Mouse (Mus musculus): ENCODE data around the gene Galp.

GRCm38 (mm10) chr7:6213144-6213543, 16.3 kb downstream of the Galp start:
- TF ChIP-seq MAX (IDR thresholded peaks at IDR 0.05; ENCODE audit: low read depth) (no peak), POLR2A (IDR thresholded peaks at IDR 0.05; ENCODE audit: insufficient read length, low read depth) (no peak), POLR2AphosphoS2 (IDR thresholded peaks at IDR 0.05; ENCODE audit: insufficient read length, low read depth) (no peak), MYOD1 (IDR thresholded peaks at IDR 0.05; ENCODE audit: control insufficient read depth in 1 of 3, insufficient read length in 2 of 3, low read depth in 2 of 3) (no peak), REST (IDR thresholded peaks at IDR 0.05; ENCODE audit: insufficient read depth, insufficient read length) (no peak), TCF12 (IDR thresholded peaks at IDR 0.05; ENCODE audit: insufficient read depth, poor library complexity, severe bottlenecking) (no peak), MYOG (IDR thresholded peaks at IDR 0.05; ENCODE audit: control insufficient read depth in 1 of 3, insufficient read depth in 1 of 3, insufficient read length in 2 of 3, low read depth in 2 of 3) (no peak), E2F4 (IDR thresholded peaks at IDR 0.05; ENCODE audit: insufficient read depth) (no peak), SRF (IDR thresholded peaks at IDR 0.05; ENCODE audit: control insufficient read depth, insufficient read length, low read depth) (no peak)
